Mouse (Mus musculus) embryonic facial prominence, embryonic 15.5 days (tissue): ENCODE data around the gene Olfr596. TPM values are rescaled to one million over a fixed set of nuclear protein-coding genes. Genes with fewer than 3 reads are reported as not detected.
"Not testable (repeated sequence)": the region's sequence is repeated elsewhere in the genome, so short reads cannot be mapped to it uniquely, and the experiment has no call there.

ENCODE experiments used
- ATAC-seq: fragments of 200-750 bp; cut with Nextera tagmentation; 2 replicates; pipeline ENCODE4 v1.8.0; 2017; ENCODE audit warnings: low read depth, moderate TSS enrichment; ENCODE audit not compliant: insufficient number of reproducible peaks, low FRiP score, low TSS enrichment
- H3K27ac ChIP-seq: fragments of 300-500 bp; sonication (generic); replicated peaks from 2 replicates; pipeline ENCODE4 v1.5.1; 2015; ENCODE audit warnings: mild to moderate bottlenecking, inconsistent platforms
- H3K27me3 ChIP-seq: fragments of 300-500 bp; sonication (generic); 2 replicates; pipeline ENCODE4 v1.6.1; 2015; ENCODE audit warnings: inconsistent platforms
- H3K36me3 ChIP-seq: fragments of 300-500 bp; sonication (generic); 2 replicates; pipeline ENCODE4 v1.6.1; 2015; ENCODE audit warnings: mild to moderate bottlenecking, inconsistent platforms
- H3K4me1 ChIP-seq: fragments of 300-500 bp; sonication (generic); 2 replicates; pipeline ENCODE4 v1.6.1; 2015; ENCODE audit warnings: inconsistent platforms
- H3K4me2 ChIP-seq: fragments of 300-500 bp; sonication (generic); replicated peaks from 2 replicates; pipeline ENCODE4 v1.6.1; 2015; ENCODE audit warnings: mild to moderate bottlenecking, inconsistent platforms
- H3K4me3 ChIP-seq: fragments of 300-500 bp; sonication (generic); replicated peaks from 2 replicates; pipeline ENCODE4 v1.5.1; 2015; ENCODE audit warnings: mild to moderate bottlenecking, inconsistent platforms
- H3K9ac ChIP-seq: fragments of 300-500 bp; sonication (generic); 2 replicates; pipeline ENCODE4 v1.6.1; 2015; ENCODE audit warnings: inconsistent platforms
- H3K9me3 ChIP-seq: fragments of 300-500 bp; sonication (generic); replicated peaks from 2 replicates; pipeline ENCODE4 v1.6.1; 2016; ENCODE audit warnings: inconsistent platforms
- WGBS: fragments of 180-500 bp; shearing (Covaris S2); methylation state at CpG from one replicate; pipeline ENCODE4 v1.1.7; 2015; 5-methylcytosine and 5-hydroxymethylcytosine counted together
- microRNA-seq: library from miRNA; unstranded; fragments of <30 nt; microRNA quantifications from one replicate; pipeline ENCODE4, GENCODE M21; 2016; ENCODE audit warnings: borderline number of aligned reads
- polyA plus RNA-seq: library from polyadenylated mRNA; unstranded; fragments of >200 nt; fragmentation: Nextera tagmentation; extraction: Ambion mirVana; gene quantifications from 2 replicates; pipeline ENCODE4 v1.2.1, GENCODE M21; 2015

Gene Olfr596
- polyA plus RNA-seq: not detected in 2 replicates

GRCm38 (mm10) chr7:103305348-103305747 lies at the start of gene Olfr596:
TSS of gene Olfr596 (plus strand) at chr7:103305648.
- H3K4me1 ChIP-seq, H3K4me2 ChIP-seq, ATAC-seq, H3K4me3 ChIP-seq, H3K9ac ChIP-seq, H3K36me3 ChIP-seq, H3K27me3 ChIP-seq, H3K27ac ChIP-seq, H3K9me3 ChIP-seq: not testable (repeated sequence)
- WGBS: 86% methylated on average over 2 of the region's 2 CpGs

GRCm38 (mm10) chr7:103316015-103316414 lies 10.6 kb downstream of the Olfr596 start, which contains the start of gene Olfr597:
TSS of gene Olfr597 (plus strand) at chr7:103316315.
- not testable (repeated sequence) for ATAC-seq, H3K4me3 ChIP-seq, H3K36me3 ChIP-seq, H3K27me3 ChIP-seq, H3K9ac ChIP-seq, H3K27ac ChIP-seq, H3K9me3 ChIP-seq, H3K4me1 ChIP-seq, H3K4me2 ChIP-seq
- 85% methylated on average over 2 of the region's 2 CpGs for WGBS

- H3K36me3 ChIP-seq: no peaks in the 10 kb centered on the region
- H3K4me1 ChIP-seq: no peaks in the 10 kb centered on the region
- no peak within 1 kb of the TSS for H3K4me3 ChIP-seq
- no peak within 1 kb of the TSS for H3K27ac ChIP-seq
- ATAC-seq: no peak
- H3K9ac ChIP-seq: no peak within 1 kb of the TSS
- H3K4me2 ChIP-seq: no peak within 1 kb of the TSS
- no peaks in the 10 kb centered on the region for H3K27me3 ChIP-seq
- no peaks in the 10 kb centered on the region for H3K9me3 ChIP-seq
Observed at GRCm38 (mm10) chr7:103323268-103323667, 17.8 kb downstream of the Olfr596 start, which contains the start of gene Olfr598. TSS of gene Olfr598 (plus strand) at chr7:103323568.

GRCm38 (mm10) chr7:103335617-103336016 lies 30.2 kb downstream of the Olfr596 start, which contains the start of gene Olfr599:
TSS of gene Olfr599 (plus strand) at chr7:103335917.
- H3K27me3 ChIP-seq: no peaks in the 10 kb centered on the region
- no peak within 1 kb of the TSS for H3K4me3 ChIP-seq
- ATAC-seq: no peak
- WGBS: 88% methylated on average over 1 of the region's 1 CpGs
- no peaks in the 10 kb centered on the region for H3K9me3 ChIP-seq
- H3K4me1 ChIP-seq: no peaks in the 10 kb centered on the region
- no peaks in the 10 kb centered on the region for H3K36me3 ChIP-seq
- no peak within 1 kb of the TSS for H3K9ac ChIP-seq
- no peak within 1 kb of the TSS for H3K27ac ChIP-seq
- H3K4me2 ChIP-seq: no peak within 1 kb of the TSS

- ATAC-seq: no peak
- Histone ChIP-seq H3K4me1 (no peaks in the 10 kb centered on the region), H3K9me3 (no peaks in the 10 kb centered on the region), H3K4me2 (no peak within 1 kb of the TSS), H3K4me3 (no peak within 1 kb of the TSS), H3K27me3 (no peaks in the 10 kb centered on the region), H3K27ac (no peak within 1 kb of the TSS), H3K36me3 (no peaks in the 10 kb centered on the region), H3K9ac (no peak within 1 kb of the TSS)
Observed at GRCm38 (mm10) chr7:103349569-103349968, 44.1 kb downstream of the Olfr596 start, which contains the start of gene Olfr600. TSS of gene Olfr600 (minus strand) at chr7:103349669.

Small RNAs within 50 kb of the gene (microRNA-seq; reads per million reads assigned to microRNA genes)
- gene Gm23550: not detected
- gene Gm25171: not detected

Other genes starting within 250 kb of the Olfr596 start
- gene Olfr584, start 223.8 kb upstream of the Olfr596 start, polyA plus RNA-seq: 0.08 TPM in 1 of 2 replicates, not detected in the other
- not detected in 2 replicates for gene Olfr585, start 207.9 kb upstream of the Olfr596 start, polyA plus RNA-seq
- not detected in 2 replicates for gene Olfr586, start 180.0 kb upstream of the Olfr596 start, polyA plus RNA-seq
- gene Olfr588-ps1, start 164.8 kb upstream of the Olfr596 start, polyA plus RNA-seq: not detected in 2 replicates
- gene Olfr589, start 149.3 kb upstream of the Olfr596 start, polyA plus RNA-seq: not detected in 2 replicates
- gene Olfr591, start 127.3 kb upstream of the Olfr596 start, polyA plus RNA-seq: 0.12 and 0.16 TPM in 2 replicates
- 0.12 TPM in 1 of 2 replicates, not detected in the other for gene Olfr592, start 120.8 kb upstream of the Olfr596 start, polyA plus RNA-seq
- not detected in 2 replicates for gene Olfr593, start 93.8 kb upstream of the Olfr596 start, polyA plus RNA-seq
- 0.15 and 0.24 TPM in 2 replicates for gene Olfr594, start 88.7 kb upstream of the Olfr596 start, polyA plus RNA-seq
- gene Usp17ld, start 53.1 kb upstream of the Olfr596 start, polyA plus RNA-seq: not detected in 2 replicates
- 0.15 TPM in 1 of 2 replicates, not detected in the other for gene Olfr597, start 10.7 kb downstream of the Olfr596 start, polyA plus RNA-seq
- 0.12 and 0.55 TPM in 2 replicates for gene Olfr598, start 17.9 kb downstream of the Olfr596 start, polyA plus RNA-seq
- not detected in 2 replicates for gene Olfr599, start 30.3 kb downstream of the Olfr596 start, polyA plus RNA-seq
- not detected in 2 replicates for gene Olfr600, start 44.0 kb downstream of the Olfr596 start, polyA plus RNA-seq
- 0.22 and 0.43 TPM in 2 replicates for gene Olfr601, start 57.0 kb downstream of the Olfr596 start, polyA plus RNA-seq
- gene Olfr603, start 80.5 kb downstream of the Olfr596 start, polyA plus RNA-seq: not detected in 2 replicates
- gene Usp17lc, start 109.4 kb downstream of the Olfr596 start, polyA plus RNA-seq: not detected in 2 replicates
- not detected in 2 replicates for gene Olfr605, start 139.8 kb downstream of the Olfr596 start, polyA plus RNA-seq
- gene Olfr606, start 143.4 kb downstream of the Olfr596 start, polyA plus RNA-seq: 0.16 TPM in 1 of 2 replicates, not detected in the other
- gene Olfr607, start 158.5 kb downstream of the Olfr596 start, polyA plus RNA-seq: 0.18 TPM in 1 of 2 replicates, not detected in the other
- 0.14 and 0.25 TPM in 2 replicates for gene Olfr608, start 164.2 kb downstream of the Olfr596 start, polyA plus RNA-seq
- not detected in 2 replicates for gene Olfr609, start 192.4 kb downstream of the Olfr596 start, polyA plus RNA-seq
- 0.28 TPM in 1 of 2 replicates, not detected in the other for gene Olfr610, start 206.5 kb downstream of the Olfr596 start, polyA plus RNA-seq
- not detected in 2 replicates for gene Olfr611, start 215.2 kb downstream of the Olfr596 start, polyA plus RNA-seq
- 0.26 and 0.27 TPM in 2 replicates for gene Olfr612, start 237.1 kb downstream of the Olfr596 start, polyA plus RNA-seq
- gene Olfr613, start 242.4 kb downstream of the Olfr596 start, polyA plus RNA-seq: 0.08 and 0.11 TPM in 2 replicates